Mouse (Mus musculus) lung, postnatal 0 days (tissue): ENCODE data around the gene Slc35g1.

Experiments
- CTCF ChIP-seq: IDR thresholded peaks from 2 replicates; pipeline ENCODE4 v1.5.1; 2016; ENCODE audit warnings: antibody characterized with exemption, mild to moderate bottlenecking
- EP300 ChIP-seq: IDR thresholded peaks from 2 replicates; pipeline ENCODE4 v1.6.1; 2016; ENCODE audit warnings: antibody characterized with exemption, mild to moderate bottlenecking, control low read depth

DNA sequence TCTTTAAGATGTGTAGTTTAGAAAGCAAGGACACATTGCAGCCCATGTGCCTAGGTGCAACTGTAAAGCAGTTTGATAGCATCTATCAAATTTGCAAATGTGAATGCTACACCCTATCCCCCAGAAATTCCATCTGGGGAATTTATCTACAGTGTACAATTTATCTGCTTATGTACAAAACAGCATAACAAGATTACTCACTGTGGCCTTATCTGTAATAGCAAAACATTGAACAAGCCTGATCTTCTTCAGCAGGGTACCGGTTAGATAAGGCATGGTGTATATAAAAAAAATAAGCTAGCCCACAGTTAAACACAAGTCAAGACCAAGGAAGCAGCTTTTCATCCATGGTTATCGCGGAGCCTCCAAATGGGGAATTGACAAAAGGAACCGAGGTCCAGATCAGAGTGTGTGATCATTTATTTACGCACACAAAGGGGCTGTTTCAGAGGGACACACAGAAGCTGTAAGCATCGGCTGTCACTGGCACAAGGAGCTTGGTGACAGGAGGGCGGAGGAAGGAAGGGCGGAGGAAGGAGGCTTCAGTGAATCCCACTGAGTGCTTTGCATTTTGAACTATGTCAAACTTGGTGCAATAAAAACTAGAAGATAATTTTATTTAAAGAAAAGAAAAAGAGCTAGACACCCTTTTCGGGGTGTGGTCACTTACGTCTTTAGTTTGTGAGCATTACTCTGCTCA lies 14.7 kb downstream of the Slc35g1 start:
- TF ChIP-seq EP300 (no peak), CTCF (no peak)
